Mouse (Mus musculus) urinary bladder, postnatal 4 days (tissue): ENCODE results near the gene Zfp36l2.
A peak's percentile ranks its signal among the peaks of the same experiment; 100 is the strongest.

Source experiments
- DNase-seq, 2 experiments: peaks; one replicate each; pipeline ENCODE4 v3.0.0; 2021 to 2022; ENCODE audit warnings: low spot score in 2 of 2

Zfp36l2 gene

DNA sequence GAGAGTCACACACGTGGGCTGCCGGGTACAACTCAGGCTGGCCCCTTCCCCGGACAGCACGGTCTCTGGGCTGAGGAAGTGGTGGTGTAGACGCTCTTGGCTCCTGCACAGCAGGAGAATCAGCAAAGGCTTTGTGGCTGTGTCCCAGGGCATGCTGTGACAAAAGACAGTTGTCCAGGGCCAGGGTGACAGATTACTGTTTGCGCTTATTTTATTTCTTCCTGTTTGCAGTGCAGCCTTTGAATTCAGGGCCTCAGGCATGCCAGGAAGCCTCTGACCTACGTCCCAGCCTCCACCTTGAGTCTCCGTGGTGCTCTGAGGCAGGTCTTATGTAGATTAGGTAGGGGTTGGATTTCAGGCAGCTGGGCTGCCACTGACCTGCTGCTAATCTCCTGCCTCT is 10.3 kb downstream of the Zfp36l2 start:
- peak; percentile 16 to 40 for DNase-seq

- peak; percentile 12 to 23 for DNase-seq
These were observed 11.3 kb downstream of the Zfp36l2 start for GRCm38 (mm10) chr17:84176446-84176845.

DNA sequence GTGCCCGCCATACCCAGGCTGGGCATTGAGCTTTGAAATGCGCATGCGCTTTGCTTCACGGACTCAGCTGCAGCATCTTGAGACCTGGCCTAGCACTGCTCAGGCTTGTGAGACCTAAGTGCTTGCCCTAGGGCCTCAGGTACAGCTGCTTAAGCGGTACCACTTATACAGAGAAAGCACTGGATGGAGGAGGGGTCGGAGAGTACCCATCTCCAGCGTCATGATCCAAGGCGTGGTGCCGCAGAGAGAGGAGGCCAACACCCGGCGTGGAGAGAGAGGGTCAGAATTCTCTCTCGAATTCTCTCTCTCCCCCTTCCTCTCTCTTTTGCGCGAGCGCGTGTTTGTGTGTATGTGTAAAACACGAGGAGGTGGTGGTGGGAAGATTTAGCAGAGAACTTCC is 12.6 kb downstream of the Zfp36l2 start:
- peak; percentile 16 to 42 for DNase-seq

- peak in 1 of 2 experiments; percentile 22 for DNase-seq
These were observed 20.4 kb downstream of the Zfp36l2 start for GRCm38 (mm10) chr17:84167377-84167776.

- peak in 1 of 2 experiments; percentile 34 for DNase-seq
These were observed 21.4 kb downstream of the Zfp36l2 start for GRCm38 (mm10) chr17:84166135-84166860.

GRCm38 (mm10) chr17:84165735-84166134 is 22.0 kb downstream of the Zfp36l2 start:
- peak in 1 of 2 experiments; percentile 49 for DNase-seq

DNA sequence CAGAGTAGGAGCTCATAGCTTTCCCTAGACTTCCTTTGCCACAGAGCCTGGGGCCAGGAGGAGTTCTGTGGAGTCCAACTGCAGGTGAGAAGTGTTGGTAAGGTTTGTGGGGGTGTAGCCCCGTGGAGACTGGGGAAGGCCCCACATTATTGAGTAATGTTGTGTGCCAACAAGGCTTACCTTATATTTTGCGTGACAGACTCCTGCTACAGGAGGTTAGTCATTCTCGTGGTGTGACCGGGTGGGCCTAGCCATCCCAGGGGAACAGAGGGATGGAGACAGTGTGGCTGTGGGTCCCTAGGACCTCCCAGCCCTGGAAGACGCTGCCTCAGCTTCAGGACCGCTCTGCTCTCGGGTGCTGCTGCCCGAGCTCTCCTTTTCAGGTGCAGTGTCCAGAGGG is 23.6 kb downstream of the Zfp36l2 start:
- DNase-seq: peak; percentile 14 to 40

- peak in 1 of 2 experiments; percentile 48 for DNase-seq
These were observed 24.5 kb downstream of the Zfp36l2 start for GRCm38 (mm10) chr17:84163066-84163785.

GRCm38 (mm10) chr17:84162211-84162760 is 25.5 kb downstream of the Zfp36l2 start:
- DNase-seq: peak in 1 of 2 experiments; percentile 58

DNA sequence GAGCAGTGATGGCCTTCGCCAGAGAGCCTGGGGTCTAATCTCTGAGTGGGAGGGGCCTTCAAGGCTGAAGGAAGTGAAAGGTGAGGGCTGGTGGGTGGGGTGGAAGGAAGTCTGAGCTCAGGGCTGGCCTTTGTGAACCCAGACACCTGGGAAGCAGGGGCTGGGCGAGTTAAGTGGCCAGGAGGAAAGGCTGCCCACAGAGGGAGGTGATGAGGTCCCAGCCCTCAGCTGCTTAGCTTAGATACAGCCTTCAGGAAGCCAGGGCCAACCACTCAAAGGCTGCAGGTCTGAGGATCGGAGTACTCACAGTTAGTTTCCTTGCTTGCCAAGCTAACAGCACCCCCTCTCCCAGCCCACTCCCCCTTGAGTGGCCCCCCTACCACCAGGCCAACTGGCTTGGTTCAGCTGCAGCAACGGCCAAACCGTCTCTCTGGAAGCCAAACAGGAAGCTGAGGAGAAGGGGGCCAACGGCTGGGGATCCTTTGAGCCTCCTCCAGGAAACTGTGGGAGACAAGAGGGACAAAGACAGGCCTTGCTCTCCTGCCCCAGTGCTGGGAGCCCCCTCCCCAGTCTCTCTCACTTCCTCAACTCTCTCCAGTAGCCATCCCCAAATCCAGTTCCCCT is 26.4 kb downstream of the Zfp36l2 start:
- peak in 1 of 2 experiments; percentile 59 for DNase-seq

DNA sequence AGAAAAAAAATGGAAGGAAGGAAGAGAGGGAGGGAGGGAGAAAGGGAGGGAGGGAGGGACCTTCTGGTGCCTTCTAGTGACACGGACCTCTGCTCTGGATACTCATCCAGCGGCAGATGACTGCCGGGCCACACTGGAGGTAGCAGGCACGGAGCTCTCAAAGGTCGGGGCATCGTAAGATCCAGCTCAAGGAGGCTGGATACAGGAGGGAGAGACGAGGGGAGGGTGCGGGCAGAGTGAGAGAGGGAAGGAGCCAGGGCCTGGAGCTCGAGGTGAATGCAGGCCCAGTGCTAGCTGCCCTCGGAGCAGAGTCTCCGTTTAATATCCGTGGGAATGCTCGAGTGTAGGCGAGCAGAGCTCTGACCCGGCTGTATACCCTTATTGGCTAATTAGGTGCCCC is 28.9 kb downstream of the Zfp36l2 start:
- no peak for DNase-seq

GRCm38 (mm10) chr17:84158461-84158795 is 29.3 kb downstream of the Zfp36l2 start:
- peak in 1 of 2 experiments; percentile 49 for DNase-seq

- DNase-seq: peak in 1 of 2 experiments; percentile 51
These were observed 29.8 kb downstream of the Zfp36l2 start for GRCm38 (mm10) chr17:84157743-84158460.

DNA sequence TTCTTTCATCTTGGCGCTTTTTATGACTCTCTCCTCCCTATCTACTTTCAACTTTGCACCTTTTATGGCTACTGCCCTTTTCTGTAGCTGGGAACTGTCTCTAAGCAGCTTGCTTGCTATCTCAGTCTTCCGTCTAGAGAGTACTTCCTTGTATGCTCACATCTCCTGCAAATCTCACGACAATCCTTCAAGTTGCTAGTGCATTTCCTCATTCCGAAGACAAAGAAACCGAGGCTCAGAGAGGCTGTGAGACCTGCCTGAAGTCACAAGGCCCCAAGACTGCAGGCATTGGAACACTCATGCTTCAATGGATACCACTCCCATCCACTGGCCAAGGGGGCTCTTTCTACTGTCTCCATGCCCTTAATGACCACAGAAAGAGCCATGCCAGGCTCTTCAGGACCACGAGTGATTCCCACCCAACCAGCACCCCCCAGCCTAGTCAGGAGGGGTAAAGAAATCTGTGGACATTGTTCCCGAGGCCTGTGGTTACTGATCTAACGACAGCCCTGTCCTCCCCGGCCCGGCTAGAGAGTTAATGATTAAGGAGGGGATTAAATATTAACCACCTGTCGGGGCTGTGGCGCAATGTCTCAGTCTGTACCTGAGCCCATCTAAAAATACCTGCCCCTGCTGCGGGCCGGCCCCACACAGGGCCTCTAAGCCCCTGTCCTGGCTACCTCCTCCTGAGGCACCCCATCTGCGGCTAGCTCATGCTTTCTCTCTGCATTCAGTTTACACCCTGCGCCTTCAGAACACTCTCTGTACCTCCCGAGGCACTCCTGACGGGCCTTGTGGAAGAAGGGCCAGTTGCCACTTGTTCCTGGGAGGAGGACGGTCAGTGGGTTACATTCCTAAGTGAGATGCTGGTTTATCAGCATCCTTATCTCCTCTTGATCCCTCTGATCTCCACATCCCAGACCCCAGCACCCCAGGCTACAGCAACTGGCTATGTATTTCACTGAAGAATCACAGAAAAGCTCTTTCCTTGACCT is 30.7 kb downstream of the Zfp36l2 start:
- peak in 1 of 2 experiments; percentile 62 for DNase-seq

DNA sequence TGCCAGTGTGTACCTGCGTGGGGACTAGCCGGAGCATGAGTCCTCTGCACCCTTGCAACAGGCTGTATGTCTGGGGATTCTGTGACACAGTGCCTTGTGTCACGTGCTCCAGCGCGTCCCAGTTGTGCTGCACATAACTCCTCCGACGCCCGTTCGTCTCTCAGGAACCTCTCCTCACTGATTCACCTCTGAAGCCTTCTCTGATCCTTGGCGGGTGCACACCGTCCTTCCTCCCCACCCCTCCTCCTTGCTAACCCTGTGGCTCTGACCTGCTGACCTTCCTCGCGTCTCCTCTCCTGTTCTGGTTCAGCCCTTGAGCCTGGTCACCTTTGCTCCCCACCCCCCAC is 31.5 kb downstream of the Zfp36l2 start:
- peak in 1 of 2 experiments; percentile 44 for DNase-seq

DNA sequence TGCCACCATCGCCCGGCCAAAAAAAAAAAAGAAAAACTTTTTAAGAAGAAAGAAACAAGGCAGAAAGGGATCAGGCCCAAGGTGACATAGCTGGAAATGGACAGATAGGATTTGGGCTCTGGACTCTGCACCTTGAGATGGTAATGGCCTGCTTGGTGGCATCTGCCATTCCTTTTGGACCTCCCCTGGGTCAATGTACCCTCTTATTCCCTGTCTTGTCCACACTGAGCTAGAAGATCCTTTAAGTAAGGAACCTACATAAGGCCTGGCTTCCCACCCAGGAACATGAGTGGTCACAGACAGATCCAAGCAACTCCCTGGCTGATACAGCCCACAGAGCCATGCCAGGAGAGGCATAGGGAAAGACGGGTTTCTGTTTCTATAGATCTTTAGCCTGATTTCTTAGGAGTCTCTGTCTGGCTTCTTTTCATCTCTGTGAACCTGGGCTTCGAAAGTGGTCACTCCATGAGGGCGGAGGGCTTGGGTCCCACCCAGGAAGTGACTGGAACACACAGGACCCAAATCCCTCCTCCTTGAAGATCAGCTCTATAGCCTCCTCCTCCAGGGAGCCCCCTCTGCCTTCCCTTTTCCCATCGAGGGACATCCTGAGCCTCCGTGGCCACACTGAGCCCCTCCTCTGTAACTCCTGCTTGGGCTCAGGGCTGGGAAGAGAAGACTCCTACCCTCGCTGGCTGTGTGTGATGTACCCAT is 32.1 kb downstream of the Zfp36l2 start:
- DNase-seq: peak in 1 of 2 experiments; percentile 47

DNA sequence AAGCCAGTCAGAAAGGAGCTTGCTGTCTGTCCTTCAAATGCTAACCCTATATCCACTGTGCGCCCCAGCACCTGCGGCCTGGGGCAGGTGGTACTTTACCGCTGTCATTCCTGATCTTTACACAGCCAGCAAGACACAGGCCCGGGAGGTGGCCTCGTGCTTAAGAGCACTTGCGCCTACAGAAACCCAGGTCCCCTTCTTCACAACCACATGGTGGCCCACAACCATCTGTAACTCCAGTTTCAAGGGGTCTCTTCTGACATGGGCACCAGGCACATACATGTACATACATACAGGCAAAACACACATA is 32.8 kb downstream of the Zfp36l2 start:
- DNase-seq: peak in 1 of 2 experiments; percentile 38

- peak in 1 of 2 experiments; percentile 49 for DNase-seq
These were observed 33.3 kb downstream of the Zfp36l2 start for GRCm38 (mm10) chr17:84154302-84155028.
